Mouse (Mus musculus): ENCODE data around the gene Arih2.

DNA sequence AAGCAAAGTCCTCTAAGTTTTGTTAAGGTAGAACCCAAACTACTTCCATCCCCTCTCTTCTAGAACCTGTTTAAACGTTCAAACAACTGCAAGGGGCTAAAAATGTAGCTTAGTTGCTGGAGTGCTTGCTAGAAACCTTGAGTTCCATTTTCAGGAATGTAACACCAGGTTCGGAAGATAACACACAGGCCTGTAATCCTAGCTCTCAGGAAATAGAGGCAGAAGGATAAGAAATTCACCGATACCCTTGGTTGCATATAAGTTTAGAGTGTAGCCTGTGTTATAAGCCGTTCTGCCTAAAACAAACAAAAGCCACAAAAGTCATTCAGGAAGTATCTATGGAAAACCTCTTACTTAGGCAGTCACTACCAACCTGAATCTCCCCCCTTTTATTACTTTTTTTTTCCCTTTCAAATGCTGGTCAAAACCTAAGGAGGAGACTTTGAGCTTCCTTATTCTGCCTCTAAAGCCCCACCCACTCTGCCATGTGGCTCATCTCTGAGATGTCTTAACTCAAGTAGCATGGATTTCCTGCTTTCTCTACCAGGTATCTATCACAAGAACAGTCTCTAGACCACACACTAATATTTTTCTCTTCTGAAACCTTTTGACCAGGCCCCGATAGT, 17.4 kb downstream of the Arih2 start:
- no peak for TF ChIP-seq CTCF (IDR thresholded peaks at IDR 0.05; ENCODE audit: low read depth)
- no peak for TF ChIP-seq EP300 (IDR thresholded peaks at IDR 0.05; ENCODE audit: low read depth)
